In the genomic region with DNA sequence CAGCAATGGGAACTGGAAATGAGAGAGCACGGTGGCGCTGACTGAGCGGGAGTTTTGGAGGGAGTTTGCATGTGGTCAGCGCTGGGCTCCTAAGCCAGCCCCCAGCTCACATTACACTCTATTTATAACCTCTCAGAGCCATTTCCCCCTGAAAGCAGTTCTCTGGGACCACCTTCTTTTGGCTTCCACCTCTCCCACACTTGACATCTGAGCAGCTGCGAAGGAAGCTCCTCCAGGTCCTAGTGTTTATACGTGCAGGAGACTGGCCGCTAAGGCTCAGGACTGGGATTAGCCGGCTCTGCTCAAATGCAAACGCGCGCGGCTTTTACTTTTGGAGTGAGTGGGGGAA, we compare ENCODE assay signal across 8 mouse cellular contexts. TPM values are rescaled to one million over a fixed set of nuclear protein-coding genes. Genes with fewer than 3 reads are reported as not detected.
DNase-seq lines count a peak whose midpoint lies in the region; ATAC-seq lines count a peak whose summit lies in the region.

TSS of gene Meox2 (plus strand) at position 151 of the 349 bp plus-strand sequence.

- no peaks in the 10 kb centered on the region for H3K4me1 ChIP-seq in erythroblast, embryonic 14.5 days (ENCODE audit: control insufficient read depth)
- H3K4me1 ChIP-seq in embryonic facial prominence, embryonic 11.5 days (ENCODE audit: control insufficient read depth, insufficient read depth, low read length) = no peaks in the 10 kb centered on the region
- peaks cover 20% of the 10 kb centered on the region for H3K4me1 ChIP-seq in heart, embryonic 10.5 days
- H3K4me1 ChIP-seq in midbrain, embryonic 11.5 days (ENCODE audit: control insufficient read depth, insufficient read depth, low read length) = peaks cover 4% of the 10 kb centered on the region; the same call in 1 of the 2 replicates

- H3K27me3 ChIP-seq in erythroblast, embryonic 14.5 days (ENCODE audit: control insufficient read depth) = peaks cover 29% of the 10 kb centered on the region
- peaks cover 14% of the 10 kb centered on the region for H3K27me3 ChIP-seq in embryonic facial prominence, embryonic 11.5 days (ENCODE audit: control insufficient read depth, insufficient read depth, low read length)
- H3K27me3 ChIP-seq in heart, embryonic 10.5 days (ENCODE audit: insufficient read depth, poor library complexity, severe bottlenecking) = peaks cover 42% of the 10 kb centered on the region
- H3K27me3 ChIP-seq in midbrain, embryonic 11.5 days (ENCODE audit: control insufficient read depth, insufficient read depth, low read length) = peaks cover 36% of the 10 kb centered on the region

- DNase-seq in embryonic facial prominence, embryonic 11.5 days (ENCODE audit: low spot score) = peak; percentile 83
- peak; percentile 83 for DNase-seq in heart, embryonic 10.5 days (ENCODE audit: low spot score)
- DNase-seq in kidney, postnatal 4 days = peak; percentile 57 to 68
- DNase-seq in midbrain, embryonic 11.5 days (ENCODE audit: low spot score, missing footprints) = peak; percentile 95
- DNase-seq in thymus, postnatal 10 days (ENCODE audit: low spot score in 2 of 2) = no peak
- DNase-seq in spleen, postnatal 10 days (ENCODE audit: low spot score in 2 of 2) = no peak

- no peaks in the 10 kb centered on the region for H3K9me3 ChIP-seq in erythroblast, embryonic 14.5 days (ENCODE audit: control insufficient read depth, low read length)
- H3K9me3 ChIP-seq in embryonic facial prominence, embryonic 11.5 days (replicated peaks; ENCODE audit: control insufficient read depth, low read length) = no peaks in the 10 kb centered on the region
- no peaks in the 10 kb centered on the region for H3K9me3 ChIP-seq in heart, embryonic 10.5 days
- no peaks in the 10 kb centered on the region for H3K9me3 ChIP-seq in midbrain, embryonic 11.5 days (ENCODE audit: control insufficient read depth, low read length)

- ATAC-seq in erythroblast, adult 5-6 weeks (replicated peaks; ENCODE audit: low FRiP score, poor library complexity, severe bottlenecking) = no peak
- peak; percentile 87 for ATAC-seq in embryonic facial prominence, embryonic 11.5 days (replicated peaks; ENCODE audit: insufficient number of reproducible peaks, low FRiP score, low TSS enrichment, low read depth)
- peak; percentile 77 for ATAC-seq in midbrain, embryonic 11.5 days (ENCODE audit: low FRiP score)

- no peaks in the 10 kb centered on the region for H3K36me3 ChIP-seq in erythroblast, embryonic 14.5 days (ENCODE audit: control insufficient read depth)
- H3K36me3 ChIP-seq in embryonic facial prominence, embryonic 11.5 days (replicated peaks; ENCODE audit: control insufficient read depth, insufficient read depth, low read depth, low read length) = no peaks in the 10 kb centered on the region
- no peaks in the 10 kb centered on the region for H3K36me3 ChIP-seq in heart, embryonic 10.5 days
- no peaks in the 10 kb centered on the region for H3K36me3 ChIP-seq in midbrain, embryonic 11.5 days (ENCODE audit: control insufficient read depth, insufficient read depth, low read length)

- WGBS in embryonic facial prominence, embryonic 11.5 days = 0% methylated on average over 12 of the region's 12 CpGs
- WGBS in heart, embryonic 10.5 days = 2% methylated on average over 12 of the region's 12 CpGs
- WGBS in midbrain, embryonic 11.5 days = under 1% methylated on average over 12 of the region's 12 CpGs

- H3K27ac ChIP-seq in embryonic facial prominence, embryonic 11.5 days (replicated peaks; ENCODE audit: low read depth, low read length) = no peak within 1 kb of the TSS
- H3K27ac ChIP-seq in heart, embryonic 10.5 days = peak within 1 kb of the TSS; percentile 62; the same call in 1 of the 2 replicates
- no peak within 1 kb of the TSS for H3K27ac ChIP-seq in midbrain, embryonic 11.5 days (ENCODE audit: low read depth, low read length)

- peak within 1 kb of the TSS; percentile 50 for H3K9ac ChIP-seq in embryonic facial prominence, embryonic 11.5 days (replicated peaks; ENCODE audit: low read length)
- H3K9ac ChIP-seq in midbrain, embryonic 11.5 days (ENCODE audit: low read length) = peak within 1 kb of the TSS; percentile 9; the same call in 1 of the 2 replicates

- H3K4me2 ChIP-seq in embryonic facial prominence, embryonic 11.5 days (ENCODE audit: low read depth, low read length) = peak within 1 kb of the TSS; percentile 77
- peak within 1 kb of the TSS; percentile 62 for H3K4me2 ChIP-seq in midbrain, embryonic 11.5 days

- peak within 1 kb of the TSS; percentile 9 for H3K4me3 ChIP-seq in erythroblast, embryonic 14.5 days (replicated peaks)
- H3K4me3 ChIP-seq in embryonic facial prominence, embryonic 11.5 days (ENCODE audit: low read depth, low read length) = peak within 1 kb of the TSS; percentile 42
- H3K4me3 ChIP-seq in heart, embryonic 10.5 days = peak within 1 kb of the TSS; percentile 63
- H3K4me3 ChIP-seq in midbrain, embryonic 11.5 days (ENCODE audit: low read depth, low read length) = peak within 1 kb of the TSS; percentile 34

RNA-seq across cellular contexts. Expression of gene Meox2, which starts in this region (rescaled TPM):
- polyA plus RNA-seq in erythroblast, embryonic 14.5 days (2012) = not detected in 2 replicates
- not detected in 2 replicates for total RNA-seq in erythroblast, adult 5-6 weeks (2015; ENCODE audit: low replicate concordance)
- not detected in 2 replicates for total RNA-seq in erythroblast, adult 5-6 weeks (2017; ENCODE audit: low replicate concordance)
- polyA plus RNA-seq in embryonic facial prominence, embryonic 11.5 days (2014; fragmentation: Nextera tagmentation; extraction: Ambion mirVana) = 6.9 and 9.5 TPM in 2 replicates
- polyA plus RNA-seq in heart, embryonic 10.5 days (2016; fragmentation: Nextera tagmentation; extraction: Ambion mirVana) = 0.06 and 0.72 TPM in 2 replicates
- 0.92 and 0.98 TPM in 2 replicates for polyA plus RNA-seq in midbrain, embryonic 11.5 days (2014; fragmentation: Nextera tagmentation; extraction: Ambion mirVana)

Comparison
In these comparisons a context has a peak if more than half of its experiments do, and no peak if none do; other contexts are left out.
1. Peak in DNase-seq, H3K4me3 ChIP-seq and H3K27ac ChIP-seq in heart, embryonic 10.5 days; RNA of the gene not detected or under 1 TPM.
2. Peak in DNase-seq, ATAC-seq, H3K4me3 ChIP-seq, H3K9ac ChIP-seq and H3K4me2 ChIP-seq in midbrain, embryonic 11.5 days; RNA of the gene not detected or under 1 TPM.
3. H3K4me3 ChIP-seq: peak in every context shown above with its lines; median percentile 63 in heart, embryonic 10.5 days; 42 in embryonic facial prominence, embryonic 11.5 days; 34 in midbrain, embryonic 11.5 days; 9 in erythroblast, embryonic 14.5 days.
4. DNase-seq: peak in embryonic facial prominence, embryonic 11.5 days (single experiment) and kidney, postnatal 4 days (2 of 2); none in thymus, postnatal 10 days (0 of 2) and spleen, postnatal 10 days (0 of 2).